Mouse (Mus musculus) NIH3T3 (cell line): Measurements from ENCODE around the gene Slain2.
"Not testable (repeated sequence)": the region's sequence is repeated elsewhere in the genome, so short reads cannot be mapped to it uniquely, and the experiment has no call there.

Experiments
- DNase-seq: peaks from one replicate; pipeline ENCODE4 v3.0.0-alpha.2; 2012; ENCODE audit warnings: low read depth

Gene Slain2

GRCm38 (mm10) chr5:73012884-73013610 is 98.9 kb downstream of the Slain2 start:
- not testable (repeated sequence) for DNase-seq

- DNase-seq = not testable (repeated sequence)
These were observed 99.6 kb downstream of the Slain2 start for GRCm38 (mm10) chr5:73013611-73014287.

- DNase-seq = no peak
These were observed 100.6 kb downstream of the Slain2 start for GRCm38 (mm10) chr5:73014745-73015144.

DNA sequence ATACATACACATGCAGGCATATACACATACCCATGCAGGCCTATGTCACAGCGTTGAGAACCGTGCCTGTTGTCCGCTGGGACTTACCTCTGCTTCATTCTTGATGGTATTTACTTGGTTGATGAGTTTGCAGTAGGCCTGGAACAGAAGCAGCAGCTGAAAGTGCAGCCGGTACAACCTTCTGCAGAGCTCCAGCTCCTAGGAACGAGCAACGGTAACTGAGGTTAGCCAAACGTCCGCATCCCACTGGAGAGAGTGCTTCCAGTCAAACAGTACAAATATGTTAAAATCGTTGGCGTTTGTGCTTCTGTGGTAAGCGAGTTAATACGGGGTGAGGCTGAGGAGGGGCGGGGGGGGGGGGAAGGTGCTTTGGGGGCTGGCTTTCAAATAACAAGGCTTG is 109.7 kb downstream of the Slain2 start:
- no peak for DNase-seq
